Mouse (Mus musculus) lung, embryonic 14.5 days (tissue): ENCODE measurements around the gene Bag6. TPM values are rescaled to one million over a fixed set of nuclear protein-coding genes. Genes with fewer than 3 reads are reported as not detected.
"Not testable (repeated sequence)": the region's sequence is repeated elsewhere in the genome, so short reads cannot be mapped to it uniquely, and the experiment has no call there.

Experiments used
- ATAC-seq: fragments of 200-750 bp; cut with Nextera tagmentation; 2 replicates; pipeline ENCODE4 v1.8.0; 2017; ENCODE audit warnings: mild to moderate bottlenecking, moderate TSS enrichment, moderate library complexity; ENCODE audit not compliant: insufficient read depth
- DNase-seq: peaks from one replicate; pipeline ENCODE4 v3.0.0-alpha.2; 2015
- H3K27ac ChIP-seq: fragments of 300-500 bp; sonication (generic); 2 replicates; pipeline ENCODE4 v1.5.1; 2014; ENCODE audit warnings: low read depth, mild to moderate bottlenecking, moderate library complexity
- H3K27me3 ChIP-seq: fragments of 300-500 bp; sonication (generic); 2 replicates; pipeline ENCODE4 v1.6.1; 2014; ENCODE audit warnings: low read length, control low read depth; ENCODE audit not compliant: insufficient read depth
- H3K36me3 ChIP-seq: fragments of 300-500 bp; sonication (generic); 2 replicates; pipeline ENCODE4 v1.6.1; 2014; ENCODE audit warnings: control low read depth; ENCODE audit not compliant: insufficient read depth
- H3K4me1 ChIP-seq: fragments of 300-500 bp; sonication (generic); 2 replicates; pipeline ENCODE4 v1.6.1; 2014; ENCODE audit warnings: antibody characterized with exemption, control low read depth; ENCODE audit not compliant: insufficient read depth
- H3K4me2 ChIP-seq: fragments of 300-500 bp; sonication (generic); 2 replicates; pipeline ENCODE4 v1.6.1; 2014; ENCODE audit warnings: mild to moderate bottlenecking
- H3K4me3 ChIP-seq: fragments of 300-500 bp; sonication (generic); 2 replicates; pipeline ENCODE4 v1.5.1; 2014; ENCODE audit warnings: low read depth, low read length
- H3K9ac ChIP-seq: fragments of 300-500 bp; sonication (generic); 2 replicates; pipeline ENCODE4 v1.6.1; 2014
- H3K9me3 ChIP-seq: fragments of 300-500 bp; sonication (generic); 2 replicates; pipeline ENCODE4 v1.6.1; 2016; ENCODE audit warnings: low read depth, low read length, control low read depth
- CTCF ChIP-seq: IDR thresholded peaks from 2 replicates; pipeline ENCODE4 v1.5.1; 2016; ENCODE audit warnings: antibody characterized with exemption, low read depth
- WGBS: fragments of 180-500 bp; shearing (Covaris S2); extraction: QIAGEN DNeasy Blood & Tissue Kit; methylation state at CpG from one replicate; pipeline ENCODE4 v1.1.7; 2014; 5-methylcytosine and 5-hydroxymethylcytosine counted together
- polyA plus RNA-seq: library from polyadenylated mRNA; unstranded; fragments of >200 nt; fragmentation: Nextera tagmentation; extraction: Ambion mirVana; gene quantifications from 2 replicates; pipeline ENCODE4 v1.2.1, GENCODE M21; 2014

The Bag6 gene
- polyA plus RNA-seq, 1 experiment from 2014 or later = 69.1 TPM

DNA sequence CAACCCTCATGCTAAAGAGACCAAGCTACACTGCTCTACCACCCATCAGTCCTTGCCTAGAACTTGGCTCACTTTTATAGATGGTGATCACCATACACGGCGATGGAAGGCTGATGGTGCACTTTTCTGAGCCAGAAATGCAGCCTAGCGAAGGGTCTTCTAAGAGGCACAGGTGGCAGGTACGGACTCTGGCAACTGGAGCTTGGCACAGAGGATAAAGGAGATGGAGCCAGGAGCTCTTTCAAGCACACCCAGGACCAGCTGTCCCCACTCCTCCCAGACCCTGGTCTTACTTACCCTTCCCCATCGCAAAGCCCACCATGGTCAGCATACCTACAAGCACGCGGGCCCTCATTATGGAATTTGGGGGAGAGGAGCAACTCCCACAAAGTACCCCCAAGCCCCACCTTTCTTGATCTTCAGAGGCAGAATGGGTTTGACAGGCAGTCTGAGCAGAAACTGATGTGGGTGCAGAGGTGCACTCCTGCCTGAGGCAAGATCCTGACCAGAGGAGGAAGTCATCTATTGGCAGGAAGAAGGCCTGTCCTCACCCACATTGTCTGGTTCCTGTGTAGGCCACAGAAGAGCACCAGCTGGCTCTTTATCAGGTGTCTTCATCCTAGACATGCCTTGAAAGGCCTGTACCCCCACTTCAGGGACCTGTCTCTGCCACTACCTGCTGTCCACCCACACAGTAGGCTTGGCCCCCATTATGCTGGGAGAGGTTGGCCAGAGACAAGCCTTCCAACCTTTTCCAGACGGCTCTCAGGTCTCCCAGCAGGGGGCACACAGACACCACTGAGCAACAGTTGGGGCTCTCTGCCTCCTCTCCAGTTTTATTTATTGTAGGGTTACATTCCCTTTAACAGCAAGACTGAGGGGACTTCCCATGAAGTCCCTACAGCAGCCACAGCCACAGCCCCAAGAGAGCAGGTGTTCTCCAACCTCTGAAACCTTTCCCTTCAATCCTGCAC, 19.6 kb upstream of the Bag6 start, which contains the start of gene Ly6g5b:
Gene Ly6g5b (minus strand): TSS at position 383 of the 974 bp plus-strand sequence.
- ATAC-seq (no peak), DNase-seq (peak; percentile 53)
- H3K36me3 ChIP-seq = peaks cover 52% of the 10 kb centered on the region

DNA sequence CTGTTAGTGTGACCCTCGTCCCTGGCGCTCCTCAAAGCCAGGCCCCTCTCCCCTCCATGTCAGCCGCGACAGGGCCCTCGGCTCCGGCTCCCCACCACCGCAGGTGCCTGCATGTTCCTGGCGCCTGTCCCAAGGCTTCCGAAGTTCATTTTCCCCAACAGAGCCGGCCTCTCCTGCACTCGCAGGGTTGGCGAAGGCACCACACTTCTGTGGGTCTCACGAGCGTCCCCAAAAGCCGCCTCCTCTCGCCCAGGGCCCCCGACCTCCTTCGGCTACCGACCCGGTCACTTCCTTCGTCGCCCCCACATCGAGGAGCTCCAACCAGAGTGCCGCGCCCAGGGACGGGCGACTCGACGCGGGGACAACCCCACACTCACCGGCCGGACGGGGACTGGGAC, 14.2 kb upstream of the Bag6 start:
- Histone ChIP-seq H3K9ac (peak overlapping the region; percentile 97), H3K4me2 (peak overlapping the region; percentile 94), H3K9me3 (no peaks in the 10 kb centered on the region), H3K4me1 (peaks cover 3% of the 10 kb centered on the region; the same call in 1 of the 2 replicates), H3K4me3 (peak overlapping the region; percentile 96), H3K27me3 (no peaks in the 10 kb centered on the region), H3K27ac (peak overlapping the region; percentile 67), H3K36me3 (peaks cover 45% of the 10 kb centered on the region)
- no peak for ATAC-seq
- under 1% methylated on average over 33 of the region's 33 CpGs for WGBS
- DNase-seq = no peak
- no peak for TF ChIP-seq CTCF

More for the DNA sequence above, 19.6 kb upstream of the Bag6 start, which contains the start of gene Ly6g5b:
- Histone ChIP-seq H3K4me2 (no peak within 1 kb of the TSS), H3K27me3 (no peaks in the 10 kb centered on the region), H3K4me1 (0 out of 2 replicates have a peak, but pooled peaks cover 3% of the 10 kb centered on the region), H3K9ac (no peak within 1 kb of the TSS), H3K27ac (no peak within 1 kb of the TSS), H3K4me3 (no peak within 1 kb of the TSS), H3K9me3 (no peaks in the 10 kb centered on the region)
- WGBS = 84% methylated on average over 8 of the region's 8 CpGs
- TF ChIP-seq CTCF = peak; percentile 58

DNA sequence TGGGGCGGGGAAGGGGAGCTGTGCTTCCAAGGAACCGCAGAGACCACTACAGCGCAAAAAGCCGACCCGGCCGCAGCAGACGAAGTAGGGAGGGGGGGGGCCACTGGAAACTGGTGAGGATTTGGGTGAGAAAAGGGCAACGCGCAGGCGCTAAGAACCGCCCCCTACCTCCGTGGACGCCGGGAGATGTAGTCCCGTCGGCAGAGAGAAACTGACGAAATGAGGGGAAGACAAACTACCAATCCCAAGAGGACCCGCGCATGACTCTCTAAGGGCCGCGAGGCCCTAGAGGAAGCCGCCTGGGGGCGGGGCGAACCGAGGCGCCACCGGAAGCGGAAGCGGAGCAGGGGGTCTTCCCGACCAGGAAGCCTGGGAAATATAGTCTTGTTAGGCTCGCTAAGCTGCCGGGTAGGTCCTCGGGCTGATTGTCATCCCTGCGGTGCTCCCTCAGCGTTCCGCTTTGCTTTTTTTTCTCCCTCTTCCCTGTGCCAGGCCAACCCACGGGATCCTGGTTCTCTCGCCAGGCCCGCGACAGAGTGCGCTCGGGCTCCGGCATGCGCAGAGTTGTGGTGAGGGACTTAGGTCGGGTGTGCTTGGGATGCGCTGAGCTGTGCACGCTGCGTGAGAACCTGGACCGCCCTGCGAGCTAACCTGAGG, 13.7 kb upstream of the Bag6 start, which contains the start of gene Gpank1:
Gene Gpank1 (plus strand): TSS at position 313 of the 657 bp plus-strand sequence.
- H3K9me3 ChIP-seq = no peaks in the 10 kb centered on the region
- peak within 1 kb of the TSS; percentile 97 for H3K9ac ChIP-seq
- peak within 1 kb of the TSS; percentile 94 for H3K4me2 ChIP-seq
- DNase-seq (peak; percentile 100), ATAC-seq (peak; percentile 97)
- under 1% methylated on average over 50 of the region's 50 CpGs for WGBS
- H3K36me3 ChIP-seq = peaks cover 40% of the 10 kb centered on the region
- TF ChIP-seq CTCF = no peak
- H3K27ac ChIP-seq = peak within 1 kb of the TSS; percentile 92
- H3K4me1 ChIP-seq = peaks cover 3% of the 10 kb centered on the region; the same call in 1 of the 2 replicates
- no peaks in the 10 kb centered on the region for H3K27me3 ChIP-seq
- H3K4me3 ChIP-seq = peak within 1 kb of the TSS; percentile 96

- peak within 1 kb of the TSS; percentile 96 for H3K4me3 ChIP-seq
- peak within 1 kb of the TSS; percentile 97 for H3K9ac ChIP-seq
- H3K9me3 ChIP-seq = no peaks in the 10 kb centered on the region
- H3K4me1 ChIP-seq = peaks cover 3% of the 10 kb centered on the region; the same call in 1 of the 2 replicates
- ATAC-seq = no peak; the same call in 1 of the 2 replicates
- peak; percentile 36 for TF ChIP-seq CTCF
- under 1% methylated on average over 19 of the region's 19 CpGs for WGBS
- peaks cover 36% of the 10 kb centered on the region for H3K36me3 ChIP-seq
- H3K4me2 ChIP-seq = peak within 1 kb of the TSS; percentile 94
- DNase-seq = peak; percentile 81
- peak within 1 kb of the TSS; percentile 92 for H3K27ac ChIP-seq
- no peaks in the 10 kb centered on the region for H3K27me3 ChIP-seq
Measured at GRCm38 (mm10) chr17:35121871-35122303, 13.1 kb upstream of the Bag6 start, which contains the start of gene Csnk2b. Gene Csnk2b (minus strand): TSS chr17:35122053.

- not testable (repeated sequence) for H3K4me1 ChIP-seq, H3K27me3 ChIP-seq, H3K4me3 ChIP-seq, H3K9me3 ChIP-seq, H3K4me2 ChIP-seq, ATAC-seq, H3K9ac ChIP-seq, DNase-seq, H3K27ac ChIP-seq
- WGBS = 84% methylated on average over 9 of the region's 9 CpGs
- H3K36me3 ChIP-seq = peaks cover 27% of the 10 kb centered on the region
Measured at GRCm38 (mm10) chr17:35123287-35123686, 11.7 kb upstream of the Bag6 start.

- H3K4me3 ChIP-seq, H3K4me2 ChIP-seq, H3K27ac ChIP-seq, DNase-seq, H3K9ac ChIP-seq, H3K27me3 ChIP-seq, H3K9me3 ChIP-seq, ATAC-seq, H3K4me1 ChIP-seq: not testable (repeated sequence)
- peaks cover 26% of the 10 kb centered on the region; the same call in 1 of the 2 replicates for H3K36me3 ChIP-seq
- 88% methylated on average over 12 of the region's 12 CpGs for whole genome bisulfite sequencing
Measured at GRCm38 (mm10) chr17:35124261-35124896, 10.6 kb upstream of the Bag6 start.
